Mouse (Mus musculus) erythroblast, embryonic 14.5 days (primary cell): ENCODE measurements around the gene Kidins220.

Experiments used
- GATA1 ChIP-seq: IDR thresholded peaks from 2 replicates; pipeline ENCODE4 v1.6.1; 2012; ENCODE audit warnings: low read length, inconsistent platforms, mixed read lengths
- TAL1 ChIP-seq: IDR thresholded peaks from 3 replicates; pipeline ENCODE4 v1.6.1; 2012; ENCODE audit warnings: low read length, inconsistent platforms, mixed read lengths

- TF ChIP-seq GATA1 (no peak), TAL1 (no peak)
Observed at GRCm38 (mm10) chr12:24995350-24995749, 20.6 kb downstream of the Kidins220 start.
